Mouse (Mus musculus) left cerebral cortex, adult 18-20 months (tissue): ENCODE data around the gene Mgp. TPM values are rescaled to one million over a fixed set of nuclear protein-coding genes. Genes with fewer than 3 reads are reported as not detected.
"Not testable (repeated sequence)": the region's sequence is repeated elsewhere in the genome, so short reads cannot be mapped to it uniquely, and the experiment has no call there.

Source experiments
- DNase-seq, 2 experiments: peaks; one replicate each; pipeline ENCODE4 v3.0.0; 2021 to 2022; ENCODE audit warnings: low spot score in 2 of 2, mixed read lengths in 1 of 2
- total RNA-seq, 2 experiments: library from RNA; stranded (reverse); gene quantifications; 2 replicates each; pipeline ENCODE4 v1.2.3; 2021

Mgp gene
- total RNA-seq, 2 experiments from 2014 or later = 43.3 to 51.2 TPM

GRCm38 (mm10) chr6:136898954-136899353, 23.3 kb upstream of the Mgp start:
- DNase-seq = no peak

DNA sequence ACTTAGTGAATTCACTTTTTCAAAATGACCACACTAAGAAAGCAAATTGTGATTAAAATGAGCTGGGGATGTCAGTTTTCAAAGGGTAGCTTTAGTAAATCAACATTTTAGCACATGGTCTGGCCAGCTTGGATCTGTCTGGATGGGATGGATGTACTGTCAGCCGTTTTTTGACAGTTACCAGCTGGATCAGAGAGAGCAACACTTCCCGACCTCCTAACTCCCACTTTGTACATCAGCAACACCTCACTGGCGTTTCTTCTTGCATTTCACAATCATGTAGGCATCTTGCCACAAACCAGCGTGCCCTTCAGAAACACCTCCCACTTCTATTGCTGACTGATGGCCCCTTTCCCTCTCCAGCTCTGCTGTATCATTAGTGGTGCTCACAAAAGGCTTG, 22.6 kb upstream of the Mgp start:
- DNase-seq = no peak

GRCm38 (mm10) chr6:136897789-136898188, 22.2 kb upstream of the Mgp start:
- no peak for DNase-seq

DNA sequence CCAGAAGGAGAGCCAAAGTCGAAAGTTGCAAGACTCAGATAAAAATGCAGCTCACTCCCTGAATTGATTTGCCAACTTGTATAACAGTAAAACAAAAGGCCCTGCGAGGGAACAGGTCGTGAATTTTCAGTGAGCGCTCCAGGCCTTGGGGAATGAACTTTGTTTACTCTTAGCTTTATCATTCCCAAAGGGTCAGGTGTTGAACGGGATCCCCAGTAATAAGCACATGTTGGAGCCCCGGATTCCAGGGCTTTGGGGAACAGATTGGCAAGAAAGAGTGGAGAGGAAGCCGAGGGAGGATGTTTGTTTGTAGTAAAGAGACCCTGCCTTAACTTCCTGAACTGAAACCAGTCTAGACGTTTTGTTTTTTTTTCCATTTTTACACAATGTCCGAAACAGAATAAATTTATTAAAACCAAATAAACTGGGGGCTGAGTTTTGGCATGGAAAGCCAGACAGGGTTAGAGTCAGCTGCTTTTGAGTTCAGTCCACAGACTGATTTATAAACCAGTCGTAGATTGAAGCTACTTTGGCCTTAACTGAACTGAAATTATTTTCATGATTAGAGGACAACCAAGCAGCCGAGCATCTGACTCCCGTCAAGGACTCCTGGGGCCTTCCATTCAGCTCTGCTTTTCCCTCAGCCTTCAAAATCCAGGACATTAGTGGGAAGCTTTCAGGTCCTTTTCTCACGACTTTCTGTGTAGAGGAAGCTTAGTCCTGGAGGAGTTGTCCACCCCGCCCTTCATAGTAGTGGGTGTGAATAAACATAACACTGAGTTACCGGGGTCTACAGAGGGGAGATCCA, 19.1 kb upstream of the Mgp start:
- DNase-seq = no peak

DNA sequence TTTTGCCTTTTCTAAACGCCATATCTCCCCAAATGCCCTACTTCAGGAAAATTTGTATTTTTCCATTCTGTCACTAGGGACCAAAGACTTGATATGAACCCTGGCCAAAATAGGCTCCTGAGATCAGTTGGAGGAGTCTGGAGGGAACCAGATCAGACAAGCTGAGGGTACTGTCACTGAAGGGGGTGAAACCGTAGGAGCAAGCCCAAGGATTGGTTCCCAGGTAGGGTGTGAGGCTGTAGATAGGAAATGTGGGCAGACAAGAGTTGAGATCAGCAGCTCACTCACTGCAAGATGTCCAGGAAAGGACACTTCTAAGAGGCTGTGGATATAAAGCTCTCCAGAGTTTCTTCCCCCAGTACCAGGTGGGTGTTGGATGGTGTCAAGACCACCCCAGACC, 16.4 kb upstream of the Mgp start:
- no peak for DNase-seq

DNA sequence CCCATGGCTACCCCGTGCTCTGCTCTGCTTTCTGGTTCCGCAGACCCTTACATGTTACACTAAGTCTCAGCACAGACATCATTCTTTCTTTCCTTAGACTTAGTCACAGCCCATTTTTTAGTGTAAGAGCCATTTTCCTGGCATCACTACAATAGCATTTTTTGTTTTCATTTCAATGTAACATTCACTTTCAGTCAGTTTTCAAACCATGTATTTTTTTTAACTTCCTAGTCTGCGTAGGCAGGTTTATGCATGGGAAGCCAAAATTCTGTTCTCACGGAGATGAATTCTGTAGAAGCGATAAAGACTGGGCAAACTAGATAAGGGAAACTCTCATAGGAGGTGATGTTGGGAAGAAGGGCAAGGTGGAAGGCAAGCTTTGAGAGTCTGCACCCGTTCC, 13.9 kb upstream of the Mgp start:
- no peak for DNase-seq

DNA sequence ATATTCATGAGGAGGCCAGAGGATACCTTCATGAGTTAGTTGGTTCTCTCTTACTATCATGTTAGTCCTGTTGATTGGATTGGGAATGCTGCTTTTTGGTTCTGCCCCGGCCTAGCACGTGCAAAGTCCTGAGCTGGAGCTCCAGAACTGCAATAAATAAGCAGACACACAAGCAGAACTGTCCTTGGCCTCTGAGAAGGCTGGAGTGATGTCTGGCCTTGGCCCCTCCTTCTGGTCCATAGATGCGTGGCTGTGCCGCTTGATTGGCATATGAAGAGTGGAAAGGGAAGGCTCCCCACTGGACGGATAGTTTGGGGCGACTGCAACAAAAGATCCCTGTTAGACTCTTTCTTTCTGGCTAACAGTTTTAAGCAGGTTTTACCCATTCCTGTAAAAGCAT, 13.4 kb upstream of the Mgp start:
- no peak for DNase-seq

GRCm38 (mm10) chr6:136887854-136888253, 12.2 kb upstream of the Mgp start:
- DNase-seq = no peak

- not testable (repeated sequence) for DNase-seq
Measured at GRCm38 (mm10) chr6:136884766-136885165, 9.1 kb upstream of the Mgp start.

- DNase-seq = no peak
Measured at GRCm38 (mm10) chr6:136883961-136884360, 8.3 kb upstream of the Mgp start.

- no peak for DNase-seq
Measured at GRCm38 (mm10) chr6:136883431-136883915, 7.8 kb upstream of the Mgp start.

DNA sequence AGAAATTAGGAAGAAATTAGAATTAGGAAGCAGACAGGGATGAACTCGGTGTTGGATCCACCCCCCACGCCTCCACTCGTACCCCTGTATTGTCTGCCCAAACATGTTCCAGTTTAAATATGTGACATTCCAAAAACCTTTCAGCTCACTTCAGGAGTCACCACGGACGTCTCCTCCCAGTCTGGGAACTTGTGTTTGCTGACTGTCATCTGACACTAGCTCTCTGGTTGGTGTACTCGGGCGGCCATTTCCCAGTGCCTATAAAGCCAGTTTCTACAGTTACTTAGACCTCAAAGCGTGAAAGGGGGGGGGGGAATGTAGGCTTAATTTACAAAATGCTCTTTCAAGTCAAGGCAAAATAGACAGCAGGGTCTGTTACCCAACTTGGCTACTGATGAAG, 6.1 kb upstream of the Mgp start:
- no peak for DNase-seq

GRCm38 (mm10) chr6:136874599-136874998, 1.0 kb downstream of the Mgp start:
- DNase-seq = peak; percentile 30 to 38

GRCm38 (mm10) chr6:136868921-136869320, 6.7 kb downstream of the Mgp start:
- no peak for DNase-seq

GRCm38 (mm10) chr6:136866150-136866549, 9.5 kb downstream of the Mgp start:
- no peak for DNase-seq

DNA sequence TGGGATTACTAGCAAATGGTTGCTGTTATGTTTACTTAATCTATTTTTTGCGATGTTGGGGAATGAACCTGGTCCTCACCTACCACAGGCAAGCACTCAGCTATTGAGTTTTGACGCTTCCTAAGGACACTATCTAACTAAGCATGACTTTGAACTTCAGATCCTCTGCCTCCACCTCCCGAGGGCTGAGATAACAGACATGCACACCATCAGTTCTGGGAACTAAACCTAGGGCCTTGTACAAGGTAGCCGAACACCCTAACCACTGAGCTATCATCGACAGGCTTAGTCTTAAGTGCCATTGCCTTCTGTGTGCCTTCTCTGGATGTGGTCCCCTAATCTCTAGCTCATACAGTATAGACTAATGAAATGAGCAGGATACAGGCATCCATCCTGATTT, 10.3 kb downstream of the Mgp start:
- DNase-seq = no peak

GRCm38 (mm10) chr6:136861020-136861419, 14.6 kb downstream of the Mgp start:
- peak in 1 of 2 experiments; percentile 24 for DNase-seq

DNA sequence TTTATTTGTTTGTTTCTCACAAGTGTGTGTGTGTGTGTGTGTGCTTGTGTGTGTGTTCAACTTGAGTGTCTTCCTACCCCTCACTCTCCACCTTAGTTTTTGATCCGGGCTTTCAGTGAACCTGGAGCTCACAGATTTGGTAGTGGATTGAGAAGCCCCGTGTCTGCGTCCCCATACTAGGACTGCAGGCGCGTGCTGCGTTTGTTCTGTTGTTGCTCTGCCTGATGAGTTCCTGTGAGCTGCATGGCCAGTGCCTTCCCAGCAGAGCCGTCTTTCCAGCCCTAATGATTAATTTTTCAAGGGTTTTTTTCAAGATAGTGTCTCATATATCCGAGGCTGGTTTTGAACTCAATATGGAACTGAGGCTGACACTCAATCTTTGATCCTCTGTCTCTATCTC, 17.2 kb downstream of the Mgp start:
- DNase-seq = no peak

GRCm38 (mm10) chr6:136857873-136858260, 17.8 kb downstream of the Mgp start:
- no peak for DNase-seq

GRCm38 (mm10) chr6:136857186-136857872, 18.3 kb downstream of the Mgp start, which contains the start of gene Art4:
Gene Art4, minus strand, starts transcription at chr6:136857733.
- no peak for DNase-seq

DNA sequence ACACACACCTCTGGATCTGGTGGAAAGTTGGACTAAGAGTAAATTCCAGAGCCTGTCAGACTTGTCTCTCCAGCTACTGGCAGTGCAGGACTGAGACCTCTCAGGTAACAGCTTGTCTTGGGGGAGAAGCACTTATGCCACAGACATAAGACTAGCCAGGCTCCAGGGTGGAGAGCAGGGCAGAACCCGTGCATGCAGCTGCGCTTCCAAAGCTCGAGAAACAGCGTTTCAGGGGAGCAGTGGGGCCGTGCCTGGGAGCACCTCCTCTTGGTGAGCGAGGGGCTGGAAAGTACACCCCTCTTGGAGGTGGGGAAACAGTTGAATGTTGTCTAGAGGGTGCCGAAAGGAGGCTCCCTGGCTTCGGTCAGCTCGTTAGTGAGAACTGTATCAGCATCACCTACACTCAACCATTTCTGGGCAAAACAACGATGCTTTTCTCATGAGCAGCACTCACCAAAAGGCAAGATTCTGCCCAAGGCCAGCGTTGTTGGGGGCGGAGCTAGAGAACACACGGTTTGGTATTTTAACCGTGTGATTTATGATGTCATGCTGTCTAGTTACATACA, 19.5 kb downstream of the Mgp start:
- DNase-seq = no peak

DNA sequence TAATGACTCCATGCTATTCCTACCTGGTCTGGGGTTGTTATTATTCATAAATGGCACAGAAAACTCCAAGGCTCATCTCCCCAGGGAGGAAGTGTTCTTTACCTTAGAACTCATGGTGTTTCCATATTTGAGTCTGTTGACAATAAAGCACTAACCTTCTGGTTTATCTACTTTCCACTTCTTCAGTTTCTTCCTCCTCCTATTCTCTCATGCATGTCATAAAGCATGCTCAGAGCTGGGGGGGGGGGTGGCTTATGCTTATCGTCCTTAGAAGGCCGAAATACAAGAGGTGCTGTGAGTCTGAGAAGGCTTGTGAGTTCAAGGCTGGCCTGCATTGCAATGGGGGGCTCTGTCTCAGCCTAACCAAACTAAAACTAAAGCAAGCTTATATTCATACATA, 20.4 kb downstream of the Mgp start:
- DNase-seq = no peak
